Mouse (Mus musculus) liver, adult 2 months (tissue): ENCODE measurements around the gene Gimap9.

ENCODE experiments used
- CTCF ChIP-seq: fragments of 200-500 bp; IDR thresholded peaks from 2 replicates; pipeline ENCODE4 v1.5.1; 2011; ENCODE audit warnings: low read depth, low read length, control low read depth
- POLR2A ChIP-seq: fragments of 200-500 bp; IDR thresholded peaks from 2 replicates; pipeline ENCODE4 v1.6.1; 2011; ENCODE audit warnings: low read length, control low read depth; ENCODE audit not compliant: insufficient read depth; ENCODE audit errors: extremely low read depth

- no peak for TF ChIP-seq CTCF
- no peak for TF ChIP-seq POLR2A
Measured at GRCm38 (mm10) chr6:48679701-48680100, 3.8 kb downstream of the Gimap9 start.
